Mouse (Mus musculus) granulocyte monocyte progenitor cell, adult 5-6 weeks (primary cell): ENCODE measurements at regions not wholly inside any gene's neighbourhood (a gene's known extent, or its start where the extent isn't known, plus 50 kb on each side); places are given as distances from the start of the nearest gene placed in this dataset.

ENCODE experiments used
- ATAC-seq: replicated peaks from 2 replicates; pipeline ENCODE4 v1.8.0; 2016; ENCODE audit warnings: mild to moderate bottlenecking, moderate TSS enrichment, inconsistent platforms; ENCODE audit not compliant: poor library complexity, severe bottlenecking

DNA sequence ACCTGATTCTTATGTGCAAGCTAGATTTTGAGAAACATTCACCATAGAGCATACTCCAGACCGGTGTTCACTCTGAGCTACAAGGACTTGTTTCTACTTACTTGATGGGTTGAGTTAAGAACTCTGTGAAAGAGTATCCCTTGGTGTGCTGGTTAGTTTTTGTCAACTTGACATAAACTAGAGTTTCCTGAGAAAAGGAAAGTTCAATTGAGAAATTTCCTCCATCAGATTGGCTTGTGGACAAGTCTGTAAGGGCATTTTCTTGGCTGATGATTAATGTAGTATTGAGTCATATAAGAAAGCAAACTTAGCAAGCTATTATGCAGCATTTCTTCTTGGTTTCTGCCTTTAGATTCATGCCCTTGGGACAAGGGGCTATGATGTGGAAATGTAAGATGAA lies 291.5 kb downstream of the Diras2 start:
- no peak for ATAC-seq

- no peak for ATAC-seq
These were observed 289.3 kb downstream of the Diras2 start for GRCm38 (mm10) chr13:52241761-52242160.

- no peak for ATAC-seq
These were observed 281.6 kb downstream of the Diras2 start for GRCm38 (mm10) chr13:52249492-52249891.

DNA sequence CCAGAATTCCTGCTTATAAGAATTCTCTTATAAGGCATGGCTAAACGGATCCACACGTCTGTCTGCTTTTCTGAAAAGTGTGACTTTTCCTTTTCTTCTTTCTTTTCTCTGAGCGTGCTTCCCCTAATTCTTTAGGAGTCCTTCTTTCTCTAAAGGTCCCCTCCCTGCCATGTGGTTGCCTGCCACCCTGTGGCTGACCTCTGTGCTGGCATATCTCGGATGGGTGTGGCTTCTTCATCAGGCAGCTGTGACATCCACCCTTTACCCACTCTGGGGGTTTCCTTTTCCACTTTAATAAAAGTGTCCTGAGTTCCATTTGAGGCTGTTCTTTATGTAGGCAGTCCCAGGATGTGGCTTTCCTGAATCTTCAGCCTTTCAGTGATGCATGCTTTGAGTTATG lies 280.7 kb downstream of the Diras2 start:
- ATAC-seq, result peak; percentile 72

DNA sequence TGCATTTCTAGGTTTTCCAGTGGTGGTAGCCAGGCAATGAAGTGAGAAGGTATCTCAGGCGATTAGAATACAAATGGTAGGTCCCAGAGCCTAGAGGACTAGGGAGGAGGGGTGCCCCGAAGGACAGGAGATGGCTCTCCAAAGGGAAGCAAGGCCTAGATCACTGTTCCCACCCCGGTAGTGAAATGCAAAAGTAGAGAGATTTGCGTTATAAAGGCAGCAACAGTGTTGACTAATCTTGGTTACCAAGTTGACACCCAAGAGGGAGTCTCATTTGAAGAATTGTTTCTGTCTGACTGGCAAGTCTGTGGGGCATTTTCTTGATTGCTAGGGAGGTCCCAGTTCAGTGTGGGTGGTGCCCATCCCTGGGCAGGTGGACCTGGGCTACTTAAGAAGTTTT lies 278.8 kb downstream of the Diras2 start:
- no peak for ATAC-seq

DNA sequence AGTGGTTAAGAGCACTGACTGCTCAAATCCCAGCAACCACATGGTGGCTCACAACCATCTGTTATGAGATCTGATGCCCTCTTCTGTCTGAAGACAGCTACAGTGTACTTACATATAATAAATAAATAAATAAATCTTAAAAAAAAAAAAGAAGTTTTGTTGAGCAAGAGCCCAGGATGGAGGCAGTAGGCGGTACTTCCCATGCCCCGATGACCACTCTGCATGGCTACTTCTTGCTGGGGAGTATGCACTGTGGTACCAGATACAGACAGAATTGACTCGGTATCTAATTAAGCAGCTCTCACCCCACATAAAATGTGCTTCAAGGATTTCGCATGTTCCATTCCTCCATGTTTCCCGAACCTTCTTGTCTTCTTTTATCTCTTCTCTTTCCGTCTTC lies 278.4 kb downstream of the Diras2 start:
- peak; percentile 57; the same call in 1 of the 2 replicates for ATAC-seq

DNA sequence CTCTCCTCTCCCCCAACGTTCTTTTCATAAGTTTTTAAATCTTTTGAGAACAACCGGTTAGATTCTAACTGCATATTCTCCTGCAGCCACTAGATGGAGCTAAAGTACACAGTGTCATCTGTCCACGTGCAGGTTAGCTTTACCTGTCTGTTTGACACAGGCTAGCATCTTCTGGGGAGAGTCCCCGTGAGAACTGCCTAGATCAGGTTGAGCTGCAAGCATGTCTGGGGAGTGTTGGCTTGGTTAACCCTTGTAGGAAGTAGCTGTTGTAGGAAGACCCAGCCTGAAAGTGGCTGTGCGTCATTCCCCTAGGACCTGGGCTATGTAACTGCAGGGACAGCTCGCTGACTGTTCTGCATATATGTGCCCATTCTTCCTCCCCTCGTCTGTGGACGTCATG lies 277.9 kb downstream of the Diras2 start:
- peak; percentile 52 for ATAC-seq

GRCm38 (mm10) chr13:52254185-52254584 lies 276.9 kb downstream of the Diras2 start:
- no peak for ATAC-seq

GRCm38 (mm10) chr13:52255697-52256096 lies 275.4 kb downstream of the Diras2 start:
- ATAC-seq, result no peak

DNA sequence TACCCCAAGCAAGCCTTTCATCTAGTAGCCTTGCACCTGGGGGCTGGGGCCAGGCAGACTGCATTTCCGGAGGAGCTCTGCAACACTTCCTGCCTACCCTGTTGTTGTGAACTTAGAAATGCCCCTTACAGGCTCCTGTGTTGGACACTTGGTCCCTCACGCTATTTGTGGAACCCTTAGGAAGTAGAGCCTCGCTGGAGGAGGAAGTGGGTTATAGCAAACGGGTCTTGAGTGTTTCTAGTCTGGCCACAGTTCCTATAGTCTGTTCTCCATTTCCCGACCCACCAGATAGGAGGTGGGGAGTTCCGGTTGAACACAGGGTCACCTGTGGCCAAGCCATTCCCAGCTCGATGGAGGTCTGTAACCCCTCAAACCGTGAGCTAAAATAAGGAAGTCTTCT lies 272.7 kb downstream of the Diras2 start:
- peak; percentile 82 for ATAC-seq

DNA sequence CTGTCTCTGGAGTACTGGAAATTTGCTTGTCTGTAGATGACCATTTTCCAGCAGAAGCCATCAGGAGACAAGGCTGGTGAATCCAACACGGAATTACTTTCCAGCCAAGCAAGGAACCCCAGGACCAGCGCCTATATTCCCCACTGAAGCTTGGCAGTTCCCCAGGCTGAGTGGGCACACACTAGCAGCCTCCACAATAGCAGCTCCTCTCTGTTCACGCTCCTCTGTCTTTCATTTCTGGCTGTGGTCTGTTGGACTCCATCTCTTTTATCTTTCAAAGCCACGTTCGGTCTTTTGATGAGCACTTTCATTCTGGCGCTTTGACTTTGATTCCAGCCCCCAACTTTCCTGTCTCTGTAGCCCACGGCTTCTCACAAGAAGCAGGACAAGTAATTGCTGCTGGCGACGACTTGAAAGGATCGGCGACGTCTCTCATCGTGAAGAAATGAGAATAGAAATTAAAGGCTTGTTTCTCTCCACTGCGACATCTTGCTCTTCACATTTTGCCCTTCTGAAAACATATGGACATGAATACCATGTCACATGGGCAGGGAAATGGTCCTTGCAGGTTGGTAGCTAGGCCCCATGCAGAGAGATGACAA lies 268.0 kb downstream of the Diras2 start:
- ATAC-seq, result no peak

GRCm38 (mm10) chr13:52268279-52268678 lies 262.8 kb downstream of the Diras2 start:
- ATAC-seq, result peak; percentile 68

DNA sequence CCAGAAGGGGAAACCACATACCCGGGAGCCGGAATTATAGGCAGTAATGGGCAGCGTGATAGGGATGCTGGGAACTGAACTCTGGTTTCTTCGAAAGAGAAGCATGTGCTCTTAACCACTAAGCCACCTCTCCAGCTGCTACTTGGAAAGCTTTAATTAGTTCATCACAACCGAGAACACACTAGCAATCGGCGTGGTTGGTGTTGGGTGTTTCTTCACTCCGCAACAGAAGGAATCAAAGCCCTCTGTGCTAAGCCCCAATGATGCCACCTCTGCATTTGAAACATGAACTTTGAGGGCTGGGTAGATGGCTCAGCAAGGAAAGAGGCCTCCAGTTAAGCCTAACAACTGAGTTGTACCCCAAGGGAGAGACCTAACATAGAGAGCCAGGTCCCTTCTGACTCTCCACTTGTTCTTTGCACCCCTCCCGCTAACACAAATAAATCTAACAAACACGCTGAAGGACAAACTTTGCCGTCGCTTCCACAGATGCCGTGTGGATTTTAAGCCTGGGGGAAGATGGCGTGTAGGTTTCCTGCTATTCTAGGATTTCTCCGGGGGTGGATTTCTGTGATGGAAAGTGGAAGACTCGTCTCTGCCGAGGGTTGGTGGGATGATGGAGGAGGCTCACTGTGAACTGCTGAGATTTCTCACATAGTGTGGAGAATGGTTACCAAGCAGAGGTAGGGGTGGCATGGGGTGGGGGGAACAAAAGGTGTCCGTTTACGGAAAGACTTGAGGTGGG lies 257.4 kb downstream of the Diras2 start:
- no peak for ATAC-seq

DNA sequence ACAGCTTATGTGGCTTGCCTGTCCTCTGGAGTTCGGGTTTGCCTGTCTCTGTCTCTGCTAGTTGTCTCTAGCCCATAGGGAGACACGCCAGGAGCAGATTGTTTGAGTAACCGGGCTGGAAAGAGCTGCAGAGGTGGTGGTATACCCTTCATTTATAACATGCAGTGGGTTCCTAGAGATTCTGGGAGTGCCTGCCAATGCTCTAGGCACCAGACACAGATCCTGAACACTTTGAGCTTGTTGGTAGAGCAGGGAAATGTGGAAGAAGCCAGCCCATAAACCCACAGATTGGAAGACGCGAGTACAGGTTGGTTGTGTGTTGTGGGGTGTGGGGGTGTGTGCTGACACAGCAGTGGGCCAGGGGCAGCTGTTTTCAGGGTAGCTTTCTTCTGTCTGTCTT lies 255.9 kb downstream of the Diras2 start:
- no peak for ATAC-seq

DNA sequence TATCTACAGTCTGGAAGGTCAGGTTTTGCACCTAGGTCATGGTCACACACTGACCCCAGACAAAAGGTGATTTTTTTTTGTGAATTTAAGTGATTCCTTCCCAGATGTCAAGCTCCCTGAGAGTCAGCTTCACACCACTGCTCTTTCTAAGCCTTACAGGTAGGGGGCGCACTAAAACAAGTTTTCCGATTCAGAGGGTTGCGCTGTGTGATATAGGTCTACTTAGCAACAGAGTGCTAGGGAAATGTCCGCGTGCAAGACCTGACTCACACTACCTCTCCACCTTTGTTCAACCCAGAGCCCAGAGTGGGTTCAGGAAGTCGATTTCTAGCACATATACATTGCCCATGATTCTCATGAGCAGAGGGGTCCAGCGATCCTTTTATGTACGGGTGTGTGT lies 255.4 kb downstream of the Diras2 start:
- ATAC-seq, result peak; percentile 65

GRCm38 (mm10) chr13:52277195-52277594 lies 253.9 kb downstream of the Diras2 start:
- peak; percentile 92 for ATAC-seq

GRCm38 (mm10) chr13:52278831-52279230 lies 252.2 kb downstream of the Diras2 start:
- ATAC-seq, result no peak

- no peak for ATAC-seq
These were observed 251.7 kb downstream of the Diras2 start for GRCm38 (mm10) chr13:52279281-52279969.

DNA sequence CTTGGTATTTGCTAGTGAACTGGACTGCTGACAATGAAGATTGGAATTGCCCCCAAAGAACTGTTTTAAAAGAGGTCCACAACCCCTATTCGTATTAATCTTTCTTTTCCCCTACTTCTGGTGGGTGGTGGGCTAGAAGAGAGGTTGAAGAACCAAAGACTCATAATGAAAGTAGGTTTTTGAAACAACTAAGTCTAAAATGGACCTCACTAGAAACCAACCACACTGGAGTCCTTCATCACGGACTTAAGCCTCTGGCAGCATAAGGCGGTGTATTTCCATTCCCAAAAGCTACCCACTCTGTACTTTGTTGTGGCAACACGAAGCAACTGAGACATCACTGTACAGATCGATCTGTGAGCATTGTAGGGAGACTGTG lies 251.1 kb downstream of the Diras2 start:
- ATAC-seq, result no peak

DNA sequence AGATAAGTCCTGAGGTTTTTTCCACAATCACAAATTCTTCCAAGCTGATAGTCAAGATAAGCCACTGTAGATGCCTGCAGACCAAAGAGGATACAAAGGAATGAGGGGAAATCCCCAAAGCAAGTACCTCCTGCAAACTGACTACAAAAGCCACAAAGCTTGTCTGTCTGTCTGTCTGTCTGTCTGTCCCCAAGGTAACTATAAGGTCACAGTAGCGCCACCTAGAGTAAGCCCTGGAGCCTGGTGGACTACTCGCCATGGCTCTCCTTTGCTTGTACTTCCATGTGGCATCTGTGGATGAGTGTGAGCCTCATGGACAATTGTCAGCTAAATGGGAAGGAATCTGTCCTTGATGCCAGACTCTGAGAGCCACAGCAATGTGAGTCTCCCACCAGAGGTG lies 249.8 kb downstream of the Diras2 start:
- no peak for ATAC-seq

GRCm38 (mm10) chr13:52282500-52282899 lies 248.6 kb downstream of the Diras2 start:
- ATAC-seq, result no peak

DNA sequence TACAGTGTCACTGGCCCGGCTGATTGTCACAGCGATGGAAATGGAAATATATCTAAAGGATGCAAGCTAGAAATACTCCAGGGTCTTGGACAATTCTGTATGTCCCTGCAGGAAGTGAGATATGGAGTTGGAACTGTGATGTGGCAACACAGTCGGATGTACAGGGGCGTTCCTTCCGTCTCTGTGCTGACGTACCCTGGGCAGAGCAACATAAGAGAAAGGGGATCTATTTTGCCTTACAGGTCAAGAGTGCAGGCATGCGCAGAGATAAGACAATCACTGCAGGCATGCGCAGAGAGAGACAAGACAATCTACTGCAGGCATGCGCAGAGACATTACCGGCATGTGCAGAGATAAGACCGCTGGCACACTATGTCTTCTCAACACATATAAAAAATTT lies 247.6 kb downstream of the Diras2 start:
- ATAC-seq, result peak; percentile 95
